Mouse (Mus musculus) heart, adult 9 months (tissue): ENCODE measurements at regions not wholly inside any gene's neighbourhood (a gene's known extent, or its start where the extent isn't known, plus 50 kb on each side); places are given as distances from the start of the nearest gene placed in this dataset.
A peak's percentile ranks its signal among the peaks of the same experiment; 100 is the strongest.

Experiments used
- DNase-seq, 2 experiments: peaks; one replicate each; pipeline ENCODE4 v3.0.0; 2022; ENCODE audit warnings: low spot score in 2 of 2

- DNase-seq, result no peak
Measured at GRCm38 (mm10) chr5:41206462-41206861, 501.5 kb downstream of the Rab28 start.

GRCm38 (mm10) chr5:41204417-41204816 lies 503.5 kb downstream of the Rab28 start:
- DNase-seq, result no peak

GRCm38 (mm10) chr5:41187193-41187592 lies 520.8 kb downstream of the Rab28 start:
- DNase-seq, result no peak

- no peak for DNase-seq
Measured at GRCm38 (mm10) chr5:41177220-41177619, 530.7 kb downstream of the Rab28 start.

GRCm38 (mm10) chr5:41165870-41166626 lies 541.9 kb downstream of the Rab28 start:
- DNase-seq, result no peak

GRCm38 (mm10) chr5:41125050-41125449 lies 582.9 kb downstream of the Rab28 start:
- DNase-seq, result no peak

- no peak for DNase-seq
Measured at GRCm38 (mm10) chr5:41117658-41118057, 590.3 kb downstream of the Rab28 start.

GRCm38 (mm10) chr5:41087773-41088172 lies 620.2 kb downstream of the Rab28 start:
- DNase-seq, result no peak

- no peak for DNase-seq
Measured at GRCm38 (mm10) chr5:41076412-41076811, 631.5 kb downstream of the Rab28 start.

GRCm38 (mm10) chr5:41061646-41062045 lies 646.3 kb downstream of the Rab28 start:
- DNase-seq, result no peak

- no peak for DNase-seq
Measured at GRCm38 (mm10) chr5:41061222-41061621, 646.7 kb downstream of the Rab28 start.

- no peak for DNase-seq
Measured at GRCm38 (mm10) chr5:41058015-41058414, 649.9 kb downstream of the Rab28 start.

- no peak for DNase-seq
Measured at GRCm38 (mm10) chr5:41051948-41052347, 656.0 kb downstream of the Rab28 start.

- no peak for DNase-seq
Measured at GRCm38 (mm10) chr5:41048515-41048914, 659.4 kb downstream of the Rab28 start.

- DNase-seq, result no peak
Measured at GRCm38 (mm10) chr5:41045221-41045620, 662.7 kb downstream of the Rab28 start.

- peak in 1 of 2 experiments; percentile 15 for DNase-seq
Measured at GRCm38 (mm10) chr5:41044465-41044864, 663.5 kb downstream of the Rab28 start.

- no peak for DNase-seq
Measured at GRCm38 (mm10) chr5:41038790-41039189, 669.2 kb downstream of the Rab28 start.

- no peak for DNase-seq
Measured at GRCm38 (mm10) chr5:41006692-41007091, 701.3 kb downstream of the Rab28 start.

- no peak for DNase-seq
Measured at GRCm38 (mm10) chr5:40986562-40986961, 721.4 kb downstream of the Rab28 start.

- no peak for DNase-seq
Measured at GRCm38 (mm10) chr5:40974892-40975291, 733.1 kb downstream of the Rab28 start.

GRCm38 (mm10) chr5:40952901-40953595 lies 754.9 kb downstream of the Rab28 start:
- peak in 1 of 2 experiments; percentile 1 for DNase-seq

- no peak for DNase-seq
Measured at GRCm38 (mm10) chr5:40929127-40929526, 778.8 kb downstream of the Rab28 start.

- no peak for DNase-seq
Measured at GRCm38 (mm10) chr5:40920920-40921319, 787.0 kb downstream of the Rab28 start.
